Mouse (Mus musculus) left cerebral cortex, postnatal 14 days (tissue): ENCODE measurements at regions not wholly inside any gene's neighbourhood (a gene's known extent, or its start where the extent isn't known, plus 50 kb on each side); places are given as distances from the start of the nearest gene placed in this dataset.

Experiments
- DNase-seq, 2 experiments: peaks; one replicate each; pipeline ENCODE4 v3.0.0; 2021 to 2022; ENCODE audit warnings: low spot score in 2 of 2, mixed read lengths in 1 of 2
- intact Hi-C: fragments of 180-260 bp; cut with DNase I; formaldehyde crosslinking; loops from one replicate; pipeline ENCODE4 v1.15.1; 2025

GRCm38 (mm10) chr12:50969887-50970758 is 321.2 kb upstream of the Prkd1 start:
- no peak for DNase-seq
- intact Hi-C loops = no loop called here

- no peak for DNase-seq
- intact Hi-C loops = no loop called here
These were observed 320.5 kb upstream of the Prkd1 start for GRCm38 (mm10) chr12:50969402-50969801.

GRCm38 (mm10) chr12:50967168-50967810 is 318.4 kb upstream of the Prkd1 start:
- intact Hi-C loops = no loop called here
- no peak for DNase-seq

- intact Hi-C loops = no loop called here
- no peak for DNase-seq
These were observed 305.1 kb upstream of the Prkd1 start for GRCm38 (mm10) chr12:50953971-50954370.

GRCm38 (mm10) chr12:50947035-50947434 is 298.1 kb upstream of the Prkd1 start:
- intact Hi-C loops = loop anchor here (10.0 kb wide), 2 partner anchors 242 to 992 kb away; no protein-coding TSS in a partner anchor
- DNase-seq = peak; percentile 49 to 51

- DNase-seq = peak; percentile 89 to 92
- intact Hi-C loops = loop anchor here (5.0 to 10.0 kb wide), 4 partner anchors 239 to 1572 kb away; no protein-coding TSS in a partner anchor
These were observed 295.0 kb upstream of the Prkd1 start for GRCm38 (mm10) chr12:50943741-50944521.

GRCm38 (mm10) chr12:50943340-50943739 is 294.4 kb upstream of the Prkd1 start:
- DNase-seq = no peak
- intact Hi-C loops = loop anchor here (5.0 to 10.0 kb wide), 4 partner anchors 239 to 1571 kb away; no protein-coding TSS in a partner anchor

GRCm38 (mm10) chr12:50935516-50935915 is 286.6 kb upstream of the Prkd1 start:
- no peak for DNase-seq
- intact Hi-C loops = no loop called here

- DNase-seq = no peak
- intact Hi-C loops = no loop called here
These were observed 283.6 kb upstream of the Prkd1 start for GRCm38 (mm10) chr12:50932496-50932895.

GRCm38 (mm10) chr12:50929641-50930040 is 280.7 kb upstream of the Prkd1 start:
- intact Hi-C loops = no loop called here
- no peak for DNase-seq

GRCm38 (mm10) chr12:50926234-50926633 is 277.3 kb upstream of the Prkd1 start:
- intact Hi-C loops = no loop called here

GRCm38 (mm10) chr12:50921739-50922138 is 272.8 kb upstream of the Prkd1 start:
- intact Hi-C loops = no loop called here
- no peak for DNase-seq

More at GRCm38 (mm10) chr12:50926234-50926633, 277.3 kb upstream of the Prkd1 start:
- no peak for DNase-seq

GRCm38 (mm10) chr12:50899609-50900447 is 250.9 kb upstream of the Prkd1 start:
- no peak for DNase-seq
- intact Hi-C loops = no loop called here

- intact Hi-C loops = no loop called here
- DNase-seq = no peak
These were observed 248.8 kb upstream of the Prkd1 start for GRCm38 (mm10) chr12:50897606-50898166.

GRCm38 (mm10) chr12:50893604-50894003 is 244.7 kb upstream of the Prkd1 start:
- DNase-seq = peak in 1 of 2 experiments; percentile 18
- intact Hi-C loops = no loop called here

- intact Hi-C loops = no loop called here
These were observed 226.9 kb upstream of the Prkd1 start for GRCm38 (mm10) chr12:50875796-50876195.

GRCm38 (mm10) chr12:50874024-50874398 is 225.1 kb upstream of the Prkd1 start:
- DNase-seq = no peak
- intact Hi-C loops = no loop called here

More at GRCm38 (mm10) chr12:50875796-50876195, 226.9 kb upstream of the Prkd1 start:
- no peak for DNase-seq

GRCm38 (mm10) chr12:50873390-50874023 is 224.6 kb upstream of the Prkd1 start:
- DNase-seq = peak in 1 of 2 experiments; percentile 1
- intact Hi-C loops = no loop called here
